Mouse (Mus musculus): ENCODE data around the gene Slc25a28. TPM values are rescaled to one million over a fixed set of nuclear protein-coding genes. Genes with fewer than 3 reads are reported as not detected.
A peak's percentile ranks its signal among the peaks of the same experiment; 100 is the strongest.

The Slc25a28 gene
- total RNA-seq, 2 experiments from 2014 or later = 21.2 to 28.7 TPM

DNA sequence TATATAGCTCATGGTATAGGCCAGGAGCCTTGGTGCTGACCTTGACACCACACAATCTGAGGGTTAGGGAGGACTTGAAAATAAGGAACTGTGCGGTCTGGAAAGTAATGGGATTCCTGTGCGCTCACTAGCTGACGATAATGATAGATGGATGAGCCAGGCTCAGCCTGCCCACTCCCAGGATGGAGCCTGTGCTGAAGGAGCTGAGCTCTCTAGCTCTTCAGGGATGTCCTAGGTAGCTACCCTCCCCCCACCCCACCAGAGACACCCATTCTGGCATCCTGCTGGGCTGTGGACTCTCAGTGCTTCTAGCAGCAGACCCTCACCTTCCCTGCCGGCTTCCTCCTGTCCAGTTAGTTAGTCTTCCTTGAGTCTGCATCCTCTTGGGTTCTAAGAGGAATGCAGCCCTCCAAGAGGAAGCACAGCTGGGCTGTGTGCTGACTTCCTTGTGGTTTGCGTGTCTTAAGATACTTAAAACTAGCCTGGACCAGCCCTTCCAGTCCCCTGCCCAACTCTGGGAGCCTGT, 56.1 kb downstream of the Slc25a28 start:
- intact Hi-C loops (cut with DNase I) = no loop called here
- DNase-seq = no peak
- TF ChIP-seq CTCF (IDR thresholded peaks at IDR 0.05) = no peak
- Histone ChIP-seq H3K4me3 (no peak overlapping the region), H3K27ac (no peak overlapping the region)

DNA sequence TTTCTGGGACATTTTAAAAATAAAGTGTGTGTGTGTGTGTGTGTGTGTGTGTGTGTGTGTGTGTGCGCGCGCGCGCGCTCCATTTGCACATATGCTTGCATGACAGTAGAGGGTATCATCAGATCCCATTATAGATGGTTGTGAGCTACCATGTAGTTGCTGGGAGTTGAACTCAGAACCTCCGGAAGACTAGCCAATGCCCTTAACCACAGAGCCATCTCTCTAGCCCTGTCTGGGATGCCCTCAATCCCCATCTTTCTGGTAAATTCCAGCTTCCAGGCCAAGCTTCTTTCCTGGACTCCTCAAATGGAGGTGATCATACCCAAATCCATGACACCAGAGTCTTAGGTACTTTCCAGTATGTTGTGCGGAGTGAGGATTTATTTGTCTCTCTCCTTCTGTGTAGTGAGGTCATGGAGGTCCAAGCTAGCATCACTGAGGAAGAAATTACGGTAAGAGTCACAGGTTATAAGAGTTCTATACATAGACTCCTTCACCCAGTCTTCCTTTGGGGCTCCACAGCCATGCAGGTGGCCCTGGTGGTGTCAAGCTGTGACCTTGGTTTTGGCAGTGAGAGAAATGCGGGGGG, 56.8 kb downstream of the Slc25a28 start:
- intact Hi-C loops (cut with DNase I) = no loop called here
- TF ChIP-seq CTCF (IDR thresholded peaks at IDR 0.05) = no peak
- DNase-seq = no peak
- H3K27ac ChIP-seq = no peak overlapping the region
- H3K4me3 ChIP-seq = no peak overlapping the region

DNA sequence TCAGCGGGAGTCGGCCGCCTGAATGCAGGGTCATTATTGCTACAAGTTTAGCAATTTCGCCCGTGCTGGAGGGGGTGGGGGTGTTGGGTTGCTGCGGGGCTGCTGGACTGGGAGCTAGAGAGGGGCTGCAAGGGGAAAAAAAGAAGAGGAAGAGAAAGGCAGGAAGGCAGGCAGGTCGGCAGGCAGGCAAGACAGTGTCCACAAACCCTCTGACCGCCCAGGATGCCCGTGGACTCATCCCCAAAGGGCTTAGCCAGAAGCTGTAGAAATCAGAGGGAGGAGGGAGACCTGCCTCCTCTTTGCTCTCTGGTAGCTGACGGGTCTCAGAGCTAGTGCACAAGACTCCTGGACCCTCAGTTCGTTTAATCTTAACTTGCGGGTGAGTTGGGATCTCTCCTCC, 57.8 kb downstream of the Slc25a28 start:
- no peak overlapping the region for H3K4me3 ChIP-seq
- intact Hi-C loops (cut with DNase I) = no loop called here
- DNase-seq = no peak
- no peak for TF ChIP-seq CTCF (IDR thresholded peaks at IDR 0.05)
- H3K27ac ChIP-seq = no peak overlapping the region

GRCm38 (mm10) chr19:43616415-43616861, 58.2 kb downstream of the Slc25a28 start:
- peak overlapping the region; percentile 55 for H3K4me3 ChIP-seq
- DNase-seq = no peak
- no peak for TF ChIP-seq CTCF (IDR thresholded peaks at IDR 0.05)

GRCm38 (mm10) chr19:43615571-43616414, 58.9 kb downstream of the Slc25a28 start:
- peak overlapping the region; percentile 63 for H3K4me3 ChIP-seq
- intact Hi-C loops (cut with DNase I) = no loop called here
- TF ChIP-seq CTCF (IDR thresholded peaks at IDR 0.05) = no peak

More at GRCm38 (mm10) chr19:43616415-43616861, 58.2 kb downstream of the Slc25a28 start:
- H3K27ac ChIP-seq = no peak overlapping the region
- intact Hi-C loops (cut with DNase I) = no loop called here

GRCm38 (mm10) chr19:43615074-43615445, 59.6 kb downstream of the Slc25a28 start:
- Histone ChIP-seq H3K27ac (no peak overlapping the region), H3K4me3 (peak overlapping the region; percentile 63)
- TF ChIP-seq CTCF (IDR thresholded peaks at IDR 0.05) = no peak
- intact Hi-C loops (cut with DNase I) = no loop called here
- DNase-seq = no peak

More at GRCm38 (mm10) chr19:43615571-43616414, 58.9 kb downstream of the Slc25a28 start:
- H3K27ac ChIP-seq = no peak overlapping the region
- no peak for DNase-seq

GRCm38 (mm10) chr19:43614341-43615073, 60.2 kb downstream of the Slc25a28 start:
- no peak for TF ChIP-seq CTCF (IDR thresholded peaks at IDR 0.05)
- peak overlapping the region; percentile 63 for H3K4me3 ChIP-seq
- no peak overlapping the region for H3K27ac ChIP-seq
- intact Hi-C loops (cut with DNase I) = no loop called here
- no peak for DNase-seq

Small RNA genes lying within 50 kb of the gene (microRNA-seq; reads per million reads assigned to microRNA genes)
- not detected for gene Gm22646

Other genes with a start within 250 kb of the Slc25a28 start
- gene Cnnm1, start 234.4 kb downstream of the Slc25a28 start, total RNA-seq (2021) = under 1 TPM in 1 of 2 experiments, not detected in 1; 0.08 TPM
- 100 to 1,000 TPM; 316 to 792 TPM for gene Got1, start 150.3 kb downstream of the Slc25a28 start, total RNA-seq (2021)
- not detected for gene Nkx2-3, start 62.6 kb downstream of the Slc25a28 start, total RNA-seq (2021)
- gene Entpd7, start 14.8 kb upstream of the Slc25a28 start, total RNA-seq (2021) = 1 to 10 TPM; 1.2 to 1.3 TPM
- 10 to 100 TPM; 16.5 to 17.6 TPM for gene Cutc, start 78.1 kb upstream of the Slc25a28 start, total RNA-seq (2021)
- 10 to 100 TPM; 14.9 to 17.8 TPM for gene Cox15, start 78.1 kb upstream of the Slc25a28 start, total RNA-seq (2021)
- not detected for gene Abcc2, start 107.3 kb upstream of the Slc25a28 start, total RNA-seq (2021)